13 mouse cellular contexts compared by ENCODE assay signal in genomic region chr12:82970521-82971105, GRCm38 (mm10).
DNase-seq lines count a peak whose midpoint lies in the region; ATAC-seq and TF ChIP-seq lines count a peak whose summit lies in the region.
"Had no signal": no experiment of that assay in that cellular context is flagged by ENCODE, and none has a peak within 500 bp of the region (broad histone marks: within the 10 kb centered on the region; RNA-seq: fewer than 3 reads in every experiment).

No protein-coding gene starts in this region.

- 33% methylated on average over 4 of the region's 4 CpGs for WGBS in hindbrain, postnatal 0 days
- 46% methylated on average over 4 of the region's 4 CpGs for WGBS in hindbrain, embryonic 14.5 days
- 44% methylated on average over 4 of the region's 4 CpGs for WGBS in embryonic facial prominence, embryonic 13.5 days

- H3K9ac ChIP-seq in hindbrain, postnatal 0 days (replicated peaks; ENCODE audit: low read length) = no peak overlapping the region
- H3K9ac ChIP-seq in hindbrain, embryonic 14.5 days = no peak overlapping the region
- no peak overlapping the region for H3K9ac ChIP-seq in embryonic facial prominence, embryonic 13.5 days
- H3K9ac ChIP-seq: stomach, embryonic 15.5 days had no signal

- no peaks in the 10 kb centered on the region for H3K9me3 ChIP-seq in hindbrain, postnatal 0 days (ENCODE audit: low read length)
- no peaks in the 10 kb centered on the region for H3K9me3 ChIP-seq in hindbrain, embryonic 14.5 days (ENCODE audit: control insufficient read depth, low read length)
- no peaks in the 10 kb centered on the region for H3K9me3 ChIP-seq in embryonic facial prominence, embryonic 13.5 days
- H3K9me3 ChIP-seq: midbrain, embryonic 10.5 days; stomach, embryonic 15.5 days had no signal

- H3K4me2 ChIP-seq in hindbrain, postnatal 0 days (ENCODE audit: low read depth, low read length) = no peak overlapping the region
- no peak overlapping the region for H3K4me2 ChIP-seq in hindbrain, embryonic 14.5 days (replicated peaks)
- no peak overlapping the region for H3K4me2 ChIP-seq in embryonic facial prominence, embryonic 13.5 days
- H3K4me2 ChIP-seq: stomach, embryonic 15.5 days had no signal

- H3K27me3 ChIP-seq in hindbrain, postnatal 0 days (ENCODE audit: insufficient read depth, low read length) = no peaks in the 10 kb centered on the region
- H3K27me3 ChIP-seq in hindbrain, embryonic 14.5 days (ENCODE audit: control insufficient read depth, insufficient read depth, low read length) = no peaks in the 10 kb centered on the region
- no peaks in the 10 kb centered on the region for H3K27me3 ChIP-seq in embryonic facial prominence, embryonic 13.5 days
- H3K27me3 ChIP-seq: stomach, embryonic 15.5 days had no signal

- DNase-seq in hindbrain, postnatal 0 days (ENCODE audit: low spot score) = peak; percentile 35
- DNase-seq in hindbrain, embryonic 14.5 days (ENCODE audit: low spot score) = no peak
- DNase-seq in frontal cortex, postnatal 14 days (ENCODE audit: low spot score in 2 of 2) = peak; percentile 19 to 43
- DNase-seq in right cerebral cortex, postnatal 10 days (ENCODE audit: low spot score in 2 of 2) = peak; percentile 56 to 80
- no peak for DNase-seq in kidney, adult 9 months
- DNase-seq in gastrocnemius, adult 8-10 months (ENCODE audit: low spot score in 2 of 2) = no peak
- DNase-seq: heart, postnatal 36 days; kidney, postnatal 36 days; liver had no signal

- ATAC-seq in hindbrain, postnatal 0 days = no peak
- no peak for ATAC-seq in hindbrain, embryonic 14.5 days (ENCODE audit: low FRiP score)
- ATAC-seq in embryonic facial prominence, embryonic 13.5 days (ENCODE audit: insufficient number of reproducible peaks, insufficient read depth, low FRiP score, low TSS enrichment, low read depth) = no peak
- ATAC-seq: lung, postnatal 0 days had no signal

- no peak overlapping the region for H3K27ac ChIP-seq in hindbrain, postnatal 0 days
- H3K27ac ChIP-seq in hindbrain, embryonic 14.5 days = no peak overlapping the region
- H3K27ac ChIP-seq in embryonic facial prominence, embryonic 13.5 days = peak overlapping the region; percentile 48; the same call in 1 of the 2 replicates
- H3K27ac ChIP-seq: midbrain, embryonic 10.5 days; stomach, embryonic 15.5 days had no signal

- H3K36me3 ChIP-seq in hindbrain, postnatal 0 days (ENCODE audit: insufficient read depth, low read length) = no peaks in the 10 kb centered on the region
- no peaks in the 10 kb centered on the region for H3K36me3 ChIP-seq in hindbrain, embryonic 14.5 days (replicated peaks; ENCODE audit: control insufficient read depth, insufficient read depth)
- no peaks in the 10 kb centered on the region for H3K36me3 ChIP-seq in embryonic facial prominence, embryonic 13.5 days
- H3K36me3 ChIP-seq: midbrain, embryonic 10.5 days; stomach, embryonic 15.5 days had no signal

- TF ChIP-seq CTCF in hindbrain, postnatal 0 days (IDR thresholded peaks at IDR 0.05; ENCODE audit: low read depth) = no peak

- no peaks in the 10 kb centered on the region for H3K4me1 ChIP-seq in hindbrain, postnatal 0 days (ENCODE audit: insufficient read depth, low read length)
- H3K4me1 ChIP-seq in hindbrain, embryonic 14.5 days (replicated peaks; ENCODE audit: control insufficient read depth, insufficient read depth, low read length) = no peaks in the 10 kb centered on the region
- peaks cover 13% of the 10 kb centered on the region for H3K4me1 ChIP-seq in embryonic facial prominence, embryonic 13.5 days
- H3K4me1 ChIP-seq: midbrain, embryonic 10.5 days; stomach, embryonic 15.5 days had no signal

- no peak overlapping the region for H3K4me3 ChIP-seq in hindbrain, postnatal 0 days (ENCODE audit: low read length)
- H3K4me3 ChIP-seq in hindbrain, embryonic 14.5 days (replicated peaks; ENCODE audit: low read length) = no peak overlapping the region
- H3K4me3 ChIP-seq in embryonic facial prominence, embryonic 13.5 days = no peak overlapping the region
- H3K4me3 ChIP-seq: midbrain, embryonic 10.5 days; stomach, embryonic 15.5 days had no signal

Comparison
In these comparisons a context has a peak if more than half of its experiments do, and no peak if none do; other contexts are left out.
1. DNase-seq: peak in hindbrain, postnatal 0 days (single experiment), frontal cortex, postnatal 14 days (2 of 2) and right cerebral cortex, postnatal 10 days (2 of 2); none in hindbrain, embryonic 14.5 days (single experiment), kidney, adult 9 months (single experiment) and gastrocnemius, adult 8-10 months (0 of 2).